Mouse (Mus musculus) neural tube, embryonic 14.5 days (tissue): ENCODE data around the gene Ocrl. TPM values are rescaled to one million over a fixed set of nuclear protein-coding genes. Genes with fewer than 3 reads are reported as not detected.

Source experiments
- ATAC-seq: fragments of 200-750 bp; cut with Nextera tagmentation; 2 replicates; pipeline ENCODE4 v1.8.0; 2017; ENCODE audit warnings: low read depth, mild to moderate bottlenecking, moderate TSS enrichment, moderate library complexity
- H3K27ac ChIP-seq: fragments of 300-500 bp; sonication (generic); 2 replicates; pipeline ENCODE4 v1.5.1; 2014; ENCODE audit warnings: low read depth, mild to moderate bottlenecking, control low read depth, low read length, moderate library complexity, mixed read lengths
- H3K27me3 ChIP-seq: fragments of 300-500 bp; sonication (generic); 2 replicates; pipeline ENCODE4 v1.6.1; 2014; ENCODE audit warnings: low read length; ENCODE audit not compliant: control insufficient read depth, insufficient read depth
- H3K36me3 ChIP-seq: fragments of 300-500 bp; sonication (generic); 2 replicates; pipeline ENCODE4 v1.6.1; 2014; ENCODE audit warnings: low read length, mixed read lengths; ENCODE audit not compliant: control insufficient read depth, insufficient read depth
- H3K4me1 ChIP-seq: fragments of 300-500 bp; sonication (generic); 2 replicates; pipeline ENCODE4 v1.6.1; 2014; ENCODE audit warnings: low read length; ENCODE audit not compliant: control insufficient read depth, insufficient read depth
- H3K4me2 ChIP-seq: fragments of 300-500 bp; sonication (generic); 2 replicates; pipeline ENCODE4 v1.6.1; 2014; ENCODE audit warnings: mild to moderate bottlenecking, low read depth, low read length, control low read depth
- H3K4me3 ChIP-seq: fragments of 300-500 bp; sonication (generic); 2 replicates; pipeline ENCODE4 v1.5.1; 2014; ENCODE audit warnings: low read depth, low read length, control low read depth, mixed read lengths
- H3K9ac ChIP-seq: fragments of 300-500 bp; sonication (generic); replicated peaks from 2 replicates; pipeline ENCODE4 v1.6.1; 2014; ENCODE audit warnings: low read depth, mild to moderate bottlenecking, control low read depth, low read length, mixed read lengths
- H3K9me3 ChIP-seq: fragments of 300-500 bp; sonication (generic); 2 replicates; pipeline ENCODE4 v1.6.1; 2016; ENCODE audit warnings: low read length; ENCODE audit not compliant: control insufficient read depth
- WGBS: fragments of 180-500 bp; shearing (Covaris S2); extraction: QIAGEN DNeasy Blood & Tissue Kit; methylation state at CpG from one replicate; pipeline ENCODE4 v1.1.7; 2014; 5-methylcytosine and 5-hydroxymethylcytosine counted together
- polyA plus RNA-seq: library from polyadenylated mRNA; unstranded; fragments of >200 nt; fragmentation: Nextera tagmentation; extraction: Ambion mirVana; gene quantifications from 2 replicates; pipeline ENCODE4 v1.2.1, GENCODE M21; 2014

Gene Ocrl
- polyA plus RNA-seq, 1 experiment from 2014 or later = 39.0 TPM

- H3K27ac ChIP-seq = no peak overlapping the region
- ATAC-seq = no peak
- no peak overlapping the region for H3K4me2 ChIP-seq
- H3K4me3 ChIP-seq = no peak overlapping the region
- H3K36me3 ChIP-seq = no peaks in the 10 kb centered on the region
- H3K9me3 ChIP-seq = no peaks in the 10 kb centered on the region
- H3K9ac ChIP-seq = no peak overlapping the region
- WGBS = 83% methylated on average over 8 of the region's 8 CpGs
- H3K4me1 ChIP-seq = no peaks in the 10 kb centered on the region
- H3K27me3 ChIP-seq = no peaks in the 10 kb centered on the region
Observed at GRCm38 (mm10) chrX:47998412-47998811, 86.2 kb downstream of the Ocrl start.

GRCm38 (mm10) chrX:48001151-48001550, 89.0 kb downstream of the Ocrl start:
- H3K4me2 ChIP-seq = no peak overlapping the region
- H3K36me3 ChIP-seq = no peaks in the 10 kb centered on the region
- no peak overlapping the region for H3K9ac ChIP-seq
- H3K4me1 ChIP-seq = no peaks in the 10 kb centered on the region
- WGBS = 79% methylated on average over 7 of the region's 7 CpGs
- no peaks in the 10 kb centered on the region for H3K27me3 ChIP-seq
- H3K9me3 ChIP-seq = no peaks in the 10 kb centered on the region
- no peak overlapping the region for H3K27ac ChIP-seq
- H3K4me3 ChIP-seq = no peak overlapping the region
- ATAC-seq = no peak

DNA sequence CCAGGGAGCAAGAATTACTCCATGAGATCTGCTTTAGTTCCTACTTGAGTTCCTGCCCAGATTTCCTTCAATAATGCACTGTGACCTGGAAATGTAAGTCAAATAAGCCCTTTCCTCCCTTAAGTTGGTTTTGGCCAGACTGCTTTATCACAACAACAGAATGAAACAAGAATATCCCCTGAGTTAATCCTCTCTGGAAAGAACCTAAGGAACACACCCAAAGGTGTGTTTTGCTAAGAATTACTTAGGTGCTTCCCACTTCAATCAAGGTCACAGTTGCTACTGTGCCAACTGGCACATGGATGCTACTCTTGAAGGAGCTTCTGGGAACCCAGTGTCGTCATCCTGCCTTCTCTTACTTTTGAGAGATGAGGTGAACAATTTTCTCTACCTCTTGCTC, 92.6 kb downstream of the Ocrl start:
- 83% methylated on average over 1 of the region's 1 CpGs for WGBS

GRCm38 (mm10) chrX:48006062-48006461, 93.9 kb downstream of the Ocrl start:
- Histone ChIP-seq H3K9me3 (no peaks in the 10 kb centered on the region), H3K27me3 (no peaks in the 10 kb centered on the region), H3K9ac (no peak overlapping the region), H3K36me3 (no peaks in the 10 kb centered on the region), H3K27ac (no peak overlapping the region), H3K4me2 (no peak overlapping the region), H3K4me3 (no peak overlapping the region), H3K4me1 (no peaks in the 10 kb centered on the region)
- ATAC-seq = no peak
- 66% methylated on average over 8 of the region's 8 CpGs for WGBS

More for the DNA sequence above, 92.6 kb downstream of the Ocrl start:
- no peak overlapping the region for H3K4me3 ChIP-seq
- no peak overlapping the region for H3K9ac ChIP-seq
- no peaks in the 10 kb centered on the region for H3K27me3 ChIP-seq
- no peaks in the 10 kb centered on the region for H3K4me1 ChIP-seq
- no peak overlapping the region for H3K27ac ChIP-seq
- H3K9me3 ChIP-seq = no peaks in the 10 kb centered on the region
- H3K4me2 ChIP-seq = no peak overlapping the region
- H3K36me3 ChIP-seq = no peaks in the 10 kb centered on the region
- no peak for ATAC-seq

- Histone ChIP-seq H3K4me1 (no peaks in the 10 kb centered on the region), H3K4me3 (no peak overlapping the region), H3K9ac (no peak overlapping the region), H3K9me3 (no peaks in the 10 kb centered on the region), H3K4me2 (no peak overlapping the region), H3K27ac (no peak overlapping the region), H3K36me3 (no peaks in the 10 kb centered on the region), H3K27me3 (no peaks in the 10 kb centered on the region)
- WGBS = 97% methylated on average over 3 of the region's 3 CpGs
- ATAC-seq = no peak
Observed at GRCm38 (mm10) chrX:48011656-48012055, 99.5 kb downstream of the Ocrl start.

Other genes starting within 250 kb of the Ocrl start
- 41.5 and 44.6 TPM in 2 replicates for gene Smarca1, start 19.4 kb upstream of the Ocrl start, polyA plus RNA-seq
- gene Apln, start 122.5 kb downstream of the Ocrl start, polyA plus RNA-seq = 0.98 and 2.1 TPM in 2 replicates
- gene Xpnpep2, start 196.3 kb downstream of the Ocrl start, polyA plus RNA-seq = 0.25 and 0.28 TPM in 2 replicates
- gene Sash3, start 234.0 kb downstream of the Ocrl start, polyA plus RNA-seq = 0.66 and 1.4 TPM in 2 replicates